Mouse (Mus musculus) forebrain, embryonic 14.5 days (tissue): Measurements from ENCODE around the gene Tdrkh. TPM values are rescaled to one million over a fixed set of nuclear protein-coding genes. Genes with fewer than 3 reads are reported as not detected.

Experiments used
- ATAC-seq: fragments of 200-750 bp; cut with Nextera tagmentation; 2 replicates; pipeline ENCODE4 v1.8.0; 2017; ENCODE audit warnings: mild to moderate bottlenecking, moderate library complexity
- DNase-seq: peaks from one replicate; pipeline ENCODE4 v3.0.0-alpha.2; 2015; ENCODE audit warnings: low spot score
- H3K27ac ChIP-seq: fragments of 300-500 bp; sonication (generic); 2 replicates; pipeline ENCODE4 v1.5.1; 2014; ENCODE audit warnings: low read depth, mild to moderate bottlenecking, control low read depth, low read length, moderate library complexity
- H3K27me3 ChIP-seq: fragments of 300-500 bp; sonication (generic); replicated peaks from 2 replicates; pipeline ENCODE4 v1.6.1; 2014; ENCODE audit warnings: low read length, control low read depth, mixed read lengths; ENCODE audit not compliant: control insufficient read depth, insufficient read depth
- H3K36me3 ChIP-seq: fragments of 300-500 bp; sonication (generic); 2 replicates; pipeline ENCODE4 v1.6.1; 2014; ENCODE audit warnings: low read length, control low read depth; ENCODE audit not compliant: control insufficient read depth, insufficient read depth
- H3K4me1 ChIP-seq: fragments of 300-500 bp; sonication (generic); 2 replicates; pipeline ENCODE4 v1.6.1; 2014; ENCODE audit warnings: antibody characterized with exemption, low read length, control low read depth; ENCODE audit not compliant: control insufficient read depth, insufficient read depth
- H3K4me2 ChIP-seq: fragments of 300-500 bp; sonication (generic); 2 replicates; pipeline ENCODE4 v1.6.1; 2014; ENCODE audit warnings: mild to moderate bottlenecking, control low read depth, low read length
- H3K4me3 ChIP-seq: fragments of 300-500 bp; sonication (generic); 2 replicates; pipeline ENCODE4 v1.5.1; 2014; ENCODE audit warnings: low read depth, low read length, control low read depth
- H3K9ac ChIP-seq: fragments of 300-500 bp; sonication (generic); 2 replicates; pipeline ENCODE4 v1.6.1; 2014; ENCODE audit warnings: mild to moderate bottlenecking, low read length, control low read depth, moderate library complexity
- H3K9me3 ChIP-seq: fragments of 300-500 bp; sonication (generic); replicated peaks from 2 replicates; pipeline ENCODE4 v1.6.1; 2016; ENCODE audit warnings: low read length, control low read depth, mixed read lengths; ENCODE audit not compliant: control insufficient read depth
- WGBS: fragments of 180-500 bp; shearing (Covaris S2); extraction: QIAGEN DNeasy Blood & Tissue Kit; methylation state at CpG from one replicate; pipeline ENCODE4 v1.1.7; 2014; 5-methylcytosine and 5-hydroxymethylcytosine counted together
- polyA plus RNA-seq: library from polyadenylated mRNA; unstranded; fragments of >200 nt; fragmentation: Nextera tagmentation; extraction: Ambion mirVana; gene quantifications from 2 replicates; pipeline ENCODE4 v1.2.1, GENCODE M21; 2014

Gene Tdrkh
- polyA plus RNA-seq, 1 experiment from 2014 or later = 59.8 TPM

DNA sequence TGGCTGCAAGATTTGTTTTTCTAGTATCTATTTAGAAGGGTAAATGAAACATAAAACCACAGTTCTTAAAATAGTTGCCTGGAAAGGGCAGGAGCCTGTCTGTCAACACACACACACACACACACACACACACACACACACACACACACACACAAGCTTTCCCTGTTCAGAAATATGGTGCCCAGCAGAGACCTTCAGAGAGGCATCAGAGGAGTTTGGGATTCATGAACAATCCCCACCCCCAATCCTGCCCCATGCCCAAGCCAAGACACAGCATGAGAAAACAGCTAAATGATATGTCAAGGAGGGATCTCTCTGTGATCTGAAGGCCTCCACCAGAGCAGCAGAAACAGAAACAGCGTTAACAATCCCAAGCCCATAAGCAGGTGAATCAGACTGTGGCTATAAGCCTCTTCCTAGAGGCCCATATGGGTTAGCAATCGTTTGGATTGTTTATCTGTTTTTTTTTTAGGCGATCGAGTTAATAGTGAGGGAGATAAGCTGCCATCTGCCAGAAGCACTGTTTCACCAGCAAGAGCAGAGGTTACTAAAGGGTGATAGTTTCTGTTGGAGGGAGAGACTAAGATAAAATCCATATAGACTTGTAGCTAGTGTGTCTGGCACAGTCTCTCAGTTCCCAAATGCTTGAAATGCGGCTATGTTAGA, 60.6 kb downstream of the Tdrkh start:
- Histone ChIP-seq H3K36me3 (no peaks in the 10 kb centered on the region), H3K4me3 (no peak overlapping the region), H3K27ac (no peak overlapping the region), H3K4me1 (peaks cover 24% of the 10 kb centered on the region), H3K27me3 (no peaks in the 10 kb centered on the region), H3K9ac (0 out of 2 replicates have a peak overlapping the region, but pooled peaks have one; percentile 17), H3K9me3 (no peaks in the 10 kb centered on the region), H3K4me2 (no peak overlapping the region)
- ATAC-seq (no peak), DNase-seq (no peak)
- 80% methylated on average over 5 of the region's 5 CpGs for WGBS

- Histone ChIP-seq H3K27ac (peak overlapping the region; percentile 93; the same call in 1 of the 2 replicates), H3K4me3 (no peak overlapping the region), H3K9ac (peak overlapping the region; percentile 90; the same call in 1 of the 2 replicates), H3K36me3 (peaks cover 7% of the 10 kb centered on the region), H3K4me2 (no peak overlapping the region), H3K27me3 (no peaks in the 10 kb centered on the region), H3K9me3 (no peaks in the 10 kb centered on the region), H3K4me1 (peaks cover 39% of the 10 kb centered on the region)
- WGBS = 65% methylated on average over 8 of the region's 8 CpGs
- no peak for ATAC-seq
- DNase-seq = no peak
Observed at GRCm38 (mm10) chr3:94476301-94477035, 63.4 kb downstream of the Tdrkh start.

- Histone ChIP-seq H3K36me3 (peaks cover 16% of the 10 kb centered on the region), H3K4me3 (peak overlapping the region; percentile 61), H3K4me2 (peak overlapping the region; percentile 86), H3K9ac (peak overlapping the region; percentile 90), H3K27ac (peak overlapping the region; percentile 93), H3K4me1 (peaks cover 44% of the 10 kb centered on the region), H3K9me3 (no peaks in the 10 kb centered on the region), H3K27me3 (no peaks in the 10 kb centered on the region)
- no peak for DNase-seq
- ATAC-seq = no peak
- whole genome bisulfite sequencing = 20% methylated on average over 4 of the region's 4 CpGs
Observed at GRCm38 (mm10) chr3:94477444-94477843, 64.4 kb downstream of the Tdrkh start.

DNA sequence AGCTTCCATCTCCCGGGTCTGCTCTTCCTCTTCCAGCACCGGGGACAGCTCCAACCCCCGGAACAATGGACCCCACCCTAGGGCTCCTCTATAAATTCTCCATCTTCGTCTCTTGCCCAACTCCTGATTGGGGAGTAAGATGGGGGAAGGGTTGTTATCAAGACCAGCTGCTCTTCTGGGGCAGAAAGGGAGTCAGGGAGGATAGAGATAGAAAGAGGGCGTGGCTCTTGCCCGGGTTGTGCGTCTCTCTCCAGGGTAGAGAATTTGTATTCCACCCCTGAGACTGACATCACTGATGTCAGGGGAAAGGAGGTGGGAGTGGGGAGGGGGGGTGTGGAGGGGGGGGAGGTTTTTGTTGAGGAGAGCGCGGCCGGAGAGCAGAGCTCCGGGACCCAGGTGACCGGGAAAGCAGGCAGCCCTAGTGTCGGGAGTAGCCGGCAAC, 64.9 kb downstream of the Tdrkh start, which contains the start of gene Celf3:
Gene Celf3, plus strand, starts transcription at position 315 of the 442 bp plus-strand sequence.
- WGBS = under 1% methylated on average over 14 of the region's 14 CpGs
- peaks cover 44% of the 10 kb centered on the region for H3K4me1 ChIP-seq

GRCm38 (mm10) chr3:94478591-94479169, 65.6 kb downstream of the Tdrkh start:
- peaks cover 47% of the 10 kb centered on the region for H3K4me1 ChIP-seq
- DNase-seq (peak; percentile 33), ATAC-seq (peak; percentile 27)
- H3K4me3 ChIP-seq = peak overlapping the region; percentile 61
- H3K36me3 ChIP-seq = peaks cover 21% of the 10 kb centered on the region
- H3K27ac ChIP-seq = peak overlapping the region; percentile 93
- no peaks in the 10 kb centered on the region for H3K27me3 ChIP-seq
- peak overlapping the region; percentile 90 for H3K9ac ChIP-seq
- no peaks in the 10 kb centered on the region for H3K9me3 ChIP-seq
- H3K4me2 ChIP-seq = peak overlapping the region; percentile 86
- 6% methylated on average over 9 of the region's 9 CpGs for WGBS

More for the DNA sequence above, 64.9 kb downstream of the Tdrkh start, which contains the start of gene Celf3:
- peaks cover 19% of the 10 kb centered on the region for H3K36me3 ChIP-seq
- peak within 1 kb of the TSS; percentile 90 for H3K9ac ChIP-seq
- ATAC-seq (peak; percentile 93), DNase-seq (peak; percentile 97)
- peak within 1 kb of the TSS; percentile 86 for H3K4me2 ChIP-seq
- H3K9me3 ChIP-seq = no peaks in the 10 kb centered on the region
- H3K27ac ChIP-seq = peak within 1 kb of the TSS; percentile 93
- H3K27me3 ChIP-seq = no peaks in the 10 kb centered on the region
- peak within 1 kb of the TSS; percentile 61 for H3K4me3 ChIP-seq

GRCm38 (mm10) chr3:94479564-94479963, 66.5 kb downstream of the Tdrkh start:
- peaks cover 53% of the 10 kb centered on the region for H3K4me1 ChIP-seq
- H3K4me2 ChIP-seq = peak overlapping the region; percentile 86
- H3K27ac ChIP-seq = 0 out of 2 replicates have a peak overlapping the region, but pooled peaks have one; percentile 93
- no peak for ATAC-seq
- no peaks in the 10 kb centered on the region for H3K9me3 ChIP-seq
- no peaks in the 10 kb centered on the region for H3K27me3 ChIP-seq
- peaks cover 22% of the 10 kb centered on the region for H3K36me3 ChIP-seq
- H3K9ac ChIP-seq = peak overlapping the region; percentile 90
- WGBS = 12% methylated on average over 11 of the region's 11 CpGs
- H3K4me3 ChIP-seq = peak overlapping the region; percentile 61
- DNase-seq = peak; percentile 32

DNA sequence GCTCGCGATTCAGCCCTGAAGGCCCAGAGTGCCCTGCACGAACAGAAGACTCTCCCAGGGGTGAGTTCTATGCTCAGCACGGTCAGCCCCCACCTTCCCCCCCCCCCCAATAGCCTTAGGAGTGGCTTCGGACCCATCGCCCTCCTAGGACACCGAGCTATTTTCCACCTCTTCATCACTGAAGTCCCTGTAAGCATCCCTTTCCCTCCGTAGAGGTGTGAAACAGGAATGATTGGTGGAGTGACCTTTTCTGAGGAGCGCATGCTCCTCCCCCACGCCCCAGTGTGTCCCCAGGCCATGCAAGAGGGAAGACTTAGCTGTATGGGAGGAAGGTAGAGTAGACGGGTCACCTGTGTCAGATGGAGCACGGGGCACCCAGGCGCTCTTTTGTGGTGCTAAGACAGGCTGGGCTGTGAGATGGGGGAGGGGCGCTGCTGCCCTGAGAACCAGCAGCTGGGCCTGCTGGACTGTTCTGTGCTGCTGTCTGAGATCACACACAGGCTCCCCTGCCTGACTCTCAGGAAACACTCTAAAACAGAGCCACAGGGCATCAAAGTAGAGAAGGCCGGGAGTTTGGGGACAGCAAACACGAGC, 67.3 kb downstream of the Tdrkh start, which contains the start of gene Riiad1:
Gene Riiad1, minus strand, starts transcription at position 51 of the 594 bp plus-strand sequence.
- ATAC-seq (no peak), DNase-seq (peak; percentile 38)
- peak within 1 kb of the TSS; percentile 90 for H3K9ac ChIP-seq
- peak within 1 kb of the TSS; percentile 86 for H3K4me2 ChIP-seq
- H3K4me3 ChIP-seq = peak within 1 kb of the TSS; percentile 61
- peaks cover 30% of the 10 kb centered on the region for H3K36me3 ChIP-seq
- H3K27me3 ChIP-seq = no peaks in the 10 kb centered on the region
- peaks cover 62% of the 10 kb centered on the region for H3K4me1 ChIP-seq
- no peaks in the 10 kb centered on the region for H3K9me3 ChIP-seq
- peak within 1 kb of the TSS; percentile 93 for H3K27ac ChIP-seq
- 15% methylated on average over 16 of the region's 16 CpGs for WGBS

GRCm38 (mm10) chr3:94481429-94481828, 68.4 kb downstream of the Tdrkh start:
- Histone ChIP-seq H3K4me3 (no peak overlapping the region), H3K27ac (peak overlapping the region; percentile 83; the same call in 1 of the 2 replicates)

More at GRCm38 (mm10) chr3:94481429-94481828, 68.4 kb downstream of the Tdrkh start:
- 61% methylated on average over 4 of the region's 4 CpGs for WGBS
- DNase-seq (no peak), ATAC-seq (no peak)
- Histone ChIP-seq H3K4me1 (peaks cover 69% of the 10 kb centered on the region), H3K4me2 (peak overlapping the region; percentile 86), H3K36me3 (peaks cover 34% of the 10 kb centered on the region), H3K9me3 (no peaks in the 10 kb centered on the region), H3K27me3 (no peaks in the 10 kb centered on the region), H3K9ac (peak overlapping the region; percentile 35; the same call in 1 of the 2 replicates)
